Mouse (Mus musculus): ENCODE data around the gene Ret. TPM values are rescaled to one million over a fixed set of nuclear protein-coding genes. Genes with fewer than 3 reads are reported as not detected.

Gene Ret
- polyA plus RNA-seq, 2 experiments from 2014 or later, result 0.28 to 0.65 TPM

DNA sequence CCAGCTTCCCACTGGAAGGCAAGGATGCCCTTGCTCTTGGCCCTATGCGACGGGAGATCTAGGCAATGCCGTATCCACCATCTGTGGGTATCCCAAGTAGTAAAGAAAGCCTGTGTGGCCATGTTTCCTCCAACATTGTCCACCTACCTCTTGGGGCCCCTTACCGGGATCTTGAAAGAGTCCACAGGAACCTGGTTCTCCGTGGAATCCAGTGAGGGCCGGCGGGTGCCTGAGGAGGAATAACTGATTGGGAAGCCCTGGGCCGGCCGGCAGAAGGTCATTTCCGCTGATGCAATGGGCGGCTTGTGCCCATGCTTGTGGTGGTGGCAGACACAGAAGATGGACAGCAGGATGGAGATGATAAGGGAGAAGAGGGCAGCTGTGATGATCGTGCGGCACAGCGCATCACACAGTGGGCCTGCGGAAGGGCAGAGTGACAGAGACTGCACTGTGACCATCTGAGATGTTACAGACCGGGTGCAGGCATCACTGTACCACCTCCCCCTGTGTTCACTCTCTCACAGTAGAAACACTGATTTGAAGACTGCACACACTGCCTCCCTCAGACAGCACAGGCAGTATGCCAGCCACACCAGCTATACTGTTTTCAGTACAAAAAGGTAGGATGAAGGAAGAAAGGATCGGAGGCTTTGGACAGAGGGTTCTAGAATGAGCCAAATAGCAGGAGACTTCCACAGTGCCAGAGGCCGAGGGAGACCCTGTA, 24.1 kb downstream of the Ret start:
- no peak for ATAC-seq

DNA sequence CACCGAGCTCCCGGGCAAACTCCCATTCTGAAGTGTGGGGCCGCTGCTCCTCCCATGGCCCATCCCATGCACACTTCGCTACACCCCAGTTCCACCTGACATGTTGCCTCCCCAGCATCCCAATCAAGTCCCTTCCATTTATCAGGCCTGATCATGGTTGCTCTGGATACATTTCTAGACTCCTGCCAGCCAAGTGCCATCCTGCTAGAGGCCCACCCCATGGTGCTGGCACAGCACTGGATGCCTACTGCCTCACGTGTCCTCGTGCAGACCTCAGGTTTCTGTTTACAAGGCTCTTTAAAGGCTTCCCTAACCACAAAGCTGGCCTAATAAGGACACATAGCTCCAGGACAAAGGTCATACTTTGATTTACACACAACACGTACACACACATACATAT, 26.1 kb downstream of the Ret start:
- no peak for ATAC-seq

DNA sequence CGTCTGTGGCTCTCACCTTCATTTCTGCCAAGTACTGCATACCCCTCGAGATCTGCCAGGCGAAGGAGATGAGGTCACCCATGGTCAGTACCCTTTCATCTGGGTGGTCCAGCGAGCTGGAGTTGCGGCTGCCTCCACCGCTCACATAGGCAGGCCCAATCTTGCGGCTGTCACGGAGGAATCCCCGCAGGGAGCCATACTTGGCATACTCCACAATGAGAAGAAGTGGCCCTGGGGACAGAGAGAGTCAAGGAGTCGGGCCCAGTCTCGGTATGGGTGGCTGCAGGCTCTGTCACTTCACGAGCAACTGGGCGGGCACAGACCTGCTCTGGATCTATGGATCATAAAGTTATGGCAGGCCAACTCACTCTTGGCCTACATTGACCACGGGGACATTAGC, 29.4 kb downstream of the Ret start:
- no peak for ATAC-seq

DNA sequence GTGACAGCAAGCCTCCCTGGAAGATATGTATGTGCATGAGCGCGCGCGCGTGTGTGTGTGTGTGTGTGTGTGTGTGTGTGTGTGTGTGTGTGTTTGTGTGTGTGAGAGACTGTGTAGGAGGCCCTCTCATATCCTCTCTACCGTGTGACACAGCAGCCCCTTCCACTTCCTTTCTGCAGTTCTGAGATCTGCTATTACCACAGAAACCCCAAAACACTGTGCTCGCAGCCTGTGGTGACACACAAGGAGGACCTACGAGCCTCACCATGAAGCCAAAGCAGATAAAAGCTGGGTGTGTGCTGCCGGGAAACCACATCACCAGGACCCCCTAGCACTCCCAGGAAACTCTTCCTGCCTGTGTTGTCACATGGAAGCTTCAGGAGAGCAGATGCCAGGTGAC, 30.5 kb downstream of the Ret start:
- ATAC-seq, result peak; percentile 99

DNA sequence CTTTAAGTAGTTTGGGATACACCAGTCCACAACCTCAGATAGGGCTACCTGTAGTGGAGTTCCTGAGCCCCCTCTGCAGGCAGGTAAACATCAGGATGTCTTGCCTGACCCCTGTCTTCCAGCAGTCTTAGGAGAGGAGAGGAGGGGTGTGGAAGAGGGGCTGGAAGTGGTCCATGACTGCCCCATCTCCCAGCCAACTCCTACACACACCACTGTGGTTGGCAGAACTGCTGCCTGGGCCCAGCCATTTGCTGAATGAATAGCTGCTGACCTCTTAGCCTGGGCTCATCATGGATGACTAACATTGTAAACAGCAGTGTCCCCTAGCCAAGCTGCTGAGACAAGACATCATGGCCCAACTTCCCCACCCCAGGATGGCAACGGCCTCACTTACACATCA, 32.0 kb downstream of the Ret start:
- ATAC-seq, result no peak

DNA sequence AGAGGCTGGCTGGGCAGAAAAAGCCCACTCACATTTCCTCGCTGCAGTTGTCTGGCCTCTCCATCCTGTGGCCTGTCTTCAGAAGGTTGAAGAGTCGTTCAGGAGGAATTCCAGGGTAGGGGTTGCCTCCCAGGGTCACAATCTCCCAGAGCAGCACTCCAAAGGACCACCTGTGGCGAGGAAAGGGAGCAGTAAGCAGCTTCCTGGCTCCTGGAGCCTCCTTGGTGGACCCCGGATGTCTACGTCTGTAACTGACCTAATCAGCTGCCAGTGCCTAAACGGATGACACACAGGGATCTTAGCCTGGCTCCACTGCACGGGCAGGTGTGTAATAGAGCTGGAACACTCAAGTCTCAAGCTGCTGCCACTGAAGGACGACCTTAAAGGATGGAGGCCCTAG, 32.8 kb downstream of the Ret start:
- no peak for ATAC-seq

DNA sequence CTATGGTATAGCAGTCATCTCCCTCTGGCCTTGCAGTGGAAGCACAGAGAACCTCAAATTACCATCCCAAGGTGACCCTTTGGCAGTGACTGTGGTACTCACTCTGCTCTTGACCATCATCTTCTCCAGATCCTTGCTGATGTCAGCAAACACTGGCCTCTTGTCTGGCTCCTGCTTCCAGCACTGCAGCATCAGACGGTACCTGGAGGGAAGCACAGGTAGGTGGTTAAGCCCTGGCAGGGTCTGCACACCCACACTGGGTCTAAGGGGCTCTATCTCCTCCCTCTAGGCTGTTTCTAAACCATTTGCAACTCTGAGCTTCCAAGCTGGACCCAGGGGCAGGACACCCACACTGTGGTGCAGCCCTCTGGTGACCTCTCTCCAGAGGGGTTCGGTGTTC, 34.4 kb downstream of the Ret start:
- no peak for ATAC-seq

DNA sequence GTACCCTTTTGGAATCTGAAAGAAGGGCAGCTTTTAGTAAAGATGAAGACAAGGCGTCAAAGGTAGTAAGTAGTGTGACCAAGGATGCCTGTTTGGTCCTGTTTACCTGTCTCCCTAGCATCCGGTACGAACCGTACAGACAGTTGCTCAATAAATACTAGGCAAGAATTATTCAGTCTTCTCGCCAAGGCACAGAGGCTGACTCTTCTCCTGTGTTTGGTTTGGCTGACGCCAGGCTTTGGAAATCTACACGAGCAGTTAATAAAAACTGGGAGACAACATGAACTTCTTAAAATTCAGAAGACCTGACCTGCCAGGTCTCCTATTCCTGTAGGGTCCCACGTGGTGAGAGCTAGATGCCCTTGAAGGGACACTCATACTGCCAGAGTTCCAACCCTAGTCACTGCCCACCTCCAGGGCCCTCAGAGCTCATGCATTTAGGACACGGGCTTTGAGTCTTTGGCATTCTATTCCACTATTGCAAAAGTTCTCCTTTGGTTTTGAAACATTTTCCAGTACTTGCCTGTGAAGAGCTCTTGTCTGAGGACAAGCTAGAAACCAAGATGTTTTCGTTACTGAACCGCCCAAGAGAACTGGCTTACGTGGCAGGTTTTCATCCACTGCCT, 34.9 kb downstream of the Ret start:
- ATAC-seq, result no peak

DNA sequence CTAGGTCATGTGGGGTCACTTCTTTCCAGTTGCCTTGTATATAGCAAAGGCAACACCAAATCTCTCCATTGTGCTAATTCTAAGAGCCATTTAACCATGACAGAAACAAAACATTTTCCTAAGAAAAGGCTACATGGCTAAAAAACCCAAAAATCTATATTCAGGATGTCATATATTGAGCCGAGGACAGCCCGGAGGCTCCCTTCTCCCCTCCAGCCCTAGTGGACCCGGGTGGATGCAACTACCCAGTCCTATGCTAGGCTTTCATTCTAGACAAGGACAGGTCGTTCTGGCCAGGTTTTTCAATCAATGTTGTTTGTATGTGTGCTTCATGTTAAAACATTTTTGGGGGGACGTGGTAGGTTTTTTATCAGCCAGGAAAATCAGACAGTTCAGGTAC, 44.4 kb downstream of the Ret start:
- ATAC-seq, result no peak

DNA sequence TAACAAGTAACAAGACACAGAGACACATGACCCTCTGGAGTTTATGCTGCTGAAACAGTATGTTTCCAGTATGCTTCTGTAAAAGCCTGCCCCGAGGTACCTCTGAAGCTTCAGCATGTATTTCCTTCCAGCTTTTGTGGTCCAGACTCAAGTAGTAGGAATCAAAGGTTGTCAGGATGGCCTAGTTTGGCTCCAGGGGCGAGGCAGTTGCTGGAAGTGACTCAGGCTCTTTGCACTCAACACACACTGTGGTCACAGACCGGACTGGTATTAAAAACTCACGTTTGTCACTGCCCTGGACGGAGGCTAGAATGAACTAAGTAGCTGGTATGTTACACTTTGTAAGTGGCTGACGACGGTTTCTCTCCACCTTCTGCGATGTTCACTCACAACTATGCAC, 46.5 kb downstream of the Ret start:
- no peak for ATAC-seq

DNA sequence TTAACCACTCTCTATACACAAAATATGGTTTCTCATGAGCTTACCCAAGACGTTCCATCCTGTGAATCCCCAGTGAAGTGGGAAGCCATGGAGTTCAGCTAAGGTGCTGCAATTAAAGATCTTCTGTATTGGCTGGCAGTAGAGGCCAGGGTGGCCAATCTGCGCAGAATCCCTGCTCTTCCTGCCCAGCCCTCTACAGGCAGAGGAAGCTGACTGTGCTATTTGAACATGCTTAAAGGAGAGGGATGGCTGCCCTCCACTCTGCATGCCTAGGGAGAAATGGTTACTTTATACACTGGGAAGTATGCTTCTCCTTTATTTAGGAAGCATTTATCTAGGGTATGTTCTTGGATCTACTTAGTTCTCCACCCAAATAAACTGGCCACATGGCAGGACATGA, 47.0 kb downstream of the Ret start:
- ATAC-seq, result no peak

DNA sequence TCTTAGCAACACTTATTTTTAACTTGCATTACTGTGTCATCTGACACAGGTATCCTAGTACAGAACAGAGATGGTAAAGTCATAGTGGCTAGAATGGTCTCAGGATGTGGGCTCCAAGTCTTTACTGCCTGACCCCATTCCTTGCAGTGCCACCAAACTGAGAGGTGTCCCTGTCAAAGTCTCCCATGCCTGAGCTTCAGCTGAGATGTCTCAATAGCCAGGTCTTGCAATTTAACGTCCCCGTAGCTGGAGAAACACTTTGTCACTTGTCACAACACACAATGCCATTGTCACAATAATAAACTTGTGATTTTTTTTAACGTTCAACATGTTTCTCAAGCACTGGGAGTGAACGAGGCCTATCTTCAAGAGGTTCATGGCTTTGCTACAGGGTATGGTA, 47.4 kb downstream of the Ret start:
- no peak for ATAC-seq

DNA sequence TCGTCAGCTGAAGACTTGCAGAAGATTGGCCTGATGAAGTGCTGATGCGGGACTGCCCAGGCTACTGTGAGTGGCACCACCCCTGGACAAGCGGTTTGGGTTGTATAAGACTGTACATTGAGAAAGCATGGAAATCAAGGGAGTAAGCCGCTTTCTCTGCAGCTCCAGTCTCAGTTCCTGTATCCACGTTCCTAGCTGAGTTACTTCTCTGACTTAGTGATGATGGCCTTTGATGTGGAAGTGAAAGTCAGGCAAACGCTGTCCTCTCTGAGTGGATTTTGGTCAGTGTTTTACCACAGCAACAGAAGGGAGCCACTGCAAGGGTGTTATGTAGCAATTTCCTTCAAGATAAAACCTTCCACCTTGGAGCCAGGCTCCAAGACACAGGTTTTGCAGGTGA, 56.6 kb downstream of the Ret start:
- no peak for ATAC-seq

DNA sequence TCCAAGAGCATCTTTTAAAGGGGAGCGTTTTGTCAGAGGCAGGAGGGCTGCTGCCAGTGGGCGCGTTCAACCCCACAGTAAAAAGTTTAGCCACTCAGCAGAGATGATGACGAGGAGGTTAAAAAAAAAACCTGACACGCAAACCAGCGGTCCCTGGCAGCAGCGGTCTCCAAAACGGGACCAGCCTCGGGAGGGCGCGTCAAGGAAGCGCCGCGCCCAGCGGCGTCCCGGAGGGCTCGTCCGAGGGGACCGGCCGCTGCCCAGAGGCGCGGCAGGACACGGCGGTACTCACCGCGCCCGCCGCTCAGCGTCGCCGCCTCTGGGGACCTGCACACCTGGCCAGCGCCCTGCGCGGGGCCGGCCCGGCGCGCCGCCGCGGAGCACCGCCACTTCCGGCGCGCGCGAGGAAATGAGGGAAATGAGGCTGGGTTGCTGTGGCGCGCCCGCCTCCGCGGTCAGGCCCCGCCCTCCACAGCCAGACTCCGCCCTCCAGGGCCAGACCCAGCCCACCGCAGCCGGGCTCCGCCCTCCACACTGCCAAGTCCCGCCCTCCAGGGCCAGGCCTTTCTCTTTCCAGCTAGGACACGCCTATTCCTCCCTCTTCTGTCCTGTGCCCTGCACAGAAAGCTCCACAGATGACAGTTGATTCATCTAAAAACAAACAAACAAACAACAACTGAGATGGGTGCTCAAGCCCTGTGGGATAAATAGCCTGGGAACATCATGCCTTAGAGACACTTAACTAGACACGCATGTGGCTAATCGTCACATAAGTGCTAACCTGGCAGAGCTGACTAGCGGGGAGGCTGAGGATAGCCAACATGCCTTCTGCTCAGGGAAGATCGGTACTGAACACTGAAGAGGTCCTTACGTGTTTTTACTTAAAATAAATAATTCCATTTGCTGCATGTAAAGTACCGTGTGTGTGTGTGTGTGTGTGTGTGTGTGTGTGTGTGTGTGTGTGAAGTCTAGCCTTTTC, 58.5 kb downstream of the Ret start, which contains the start of gene Csgalnact2:
Gene Csgalnact2, minus strand, starts transcription at position 410 of the 979 bp plus-strand sequence.
- peak; percentile 97 for ATAC-seq

DNA sequence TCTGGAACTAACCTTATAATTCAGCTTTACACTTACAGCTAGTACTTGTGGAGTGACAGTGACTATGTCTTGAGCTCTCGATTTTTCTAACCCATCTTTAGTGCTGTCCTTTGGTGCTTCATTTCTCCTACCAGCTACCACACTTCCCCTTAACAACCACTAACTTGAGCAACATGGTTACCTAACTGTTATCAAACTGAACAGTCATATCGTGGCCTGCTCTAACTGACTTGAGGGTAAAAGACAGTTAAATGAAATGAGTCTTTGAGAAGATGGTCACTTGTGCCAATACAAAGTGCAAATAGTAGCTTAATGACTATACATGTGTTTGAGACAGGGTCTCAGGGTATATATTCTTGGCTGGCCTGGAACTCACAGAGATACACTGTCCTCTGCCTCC, 60.4 kb downstream of the Ret start:
- ATAC-seq, result no peak

DNA sequence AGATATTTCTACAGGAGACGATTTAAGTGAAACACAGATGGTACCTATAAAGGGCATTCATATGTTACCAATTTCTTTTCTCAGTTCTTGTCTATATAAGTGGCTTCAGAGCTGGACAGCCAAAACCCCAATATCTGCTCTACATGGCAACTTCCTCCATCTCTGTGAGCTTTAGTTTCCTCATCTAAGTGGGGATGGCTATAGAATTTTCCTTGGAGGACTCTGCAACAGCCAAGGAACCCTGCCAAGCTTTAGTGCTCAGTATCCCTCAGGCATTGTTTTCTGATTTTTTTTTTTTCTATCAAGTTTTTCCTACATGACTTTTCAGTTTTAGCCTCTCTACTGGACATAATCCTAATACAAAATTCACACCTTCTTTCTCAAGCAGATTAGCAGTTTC, 63.1 kb downstream of the Ret start:
- ATAC-seq, result no peak

DNA sequence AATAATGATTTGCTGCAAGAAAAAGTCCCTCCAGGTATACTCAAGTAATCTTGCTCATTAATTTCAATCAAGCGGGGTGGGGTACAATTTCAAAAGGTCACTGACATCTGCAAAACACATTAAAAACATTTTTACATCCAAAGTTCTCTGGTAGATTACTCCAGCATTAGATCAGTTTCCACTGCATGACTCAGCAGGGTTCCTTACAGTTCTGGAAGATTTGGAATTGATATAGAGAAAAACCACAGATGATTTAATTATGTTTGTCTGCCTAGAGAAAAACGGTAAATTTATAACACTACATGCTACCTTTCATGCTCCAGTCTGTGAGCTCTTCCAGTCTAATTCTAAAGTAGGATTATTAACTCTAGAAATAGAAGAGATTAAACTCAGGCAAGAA, 67.5 kb downstream of the Ret start:
- ATAC-seq, result no peak

DNA sequence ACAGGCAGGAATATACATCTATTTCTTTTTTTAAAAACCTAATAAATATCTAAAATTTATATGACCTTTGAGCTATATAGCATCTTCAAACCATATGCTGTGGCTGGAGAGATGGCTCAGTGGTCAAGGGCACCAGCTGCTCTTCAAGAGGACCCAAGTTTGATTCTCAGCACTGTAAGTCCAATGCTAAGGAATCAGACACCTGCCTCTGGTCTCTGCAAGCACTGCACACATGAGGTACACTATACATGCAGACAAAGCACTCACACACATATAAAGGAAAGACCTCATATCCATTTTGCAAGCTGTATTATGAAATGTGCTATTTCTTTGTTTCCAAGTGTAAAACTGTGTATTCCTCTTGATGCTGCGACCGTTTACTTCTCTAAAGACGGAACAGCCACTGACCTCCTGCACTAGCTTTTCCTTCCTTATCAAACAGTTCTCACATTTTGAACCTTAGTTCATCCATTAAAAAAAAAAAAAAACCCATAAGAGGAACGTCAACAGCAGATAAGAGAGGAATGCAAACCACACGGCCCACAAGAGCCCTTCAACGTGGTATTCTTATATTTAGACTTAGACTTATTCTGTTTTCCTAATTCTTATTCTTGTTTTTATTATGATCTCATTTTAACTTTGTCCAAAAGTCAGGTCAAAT, 69.6 kb downstream of the Ret start:
- no peak for ATAC-seq

DNA sequence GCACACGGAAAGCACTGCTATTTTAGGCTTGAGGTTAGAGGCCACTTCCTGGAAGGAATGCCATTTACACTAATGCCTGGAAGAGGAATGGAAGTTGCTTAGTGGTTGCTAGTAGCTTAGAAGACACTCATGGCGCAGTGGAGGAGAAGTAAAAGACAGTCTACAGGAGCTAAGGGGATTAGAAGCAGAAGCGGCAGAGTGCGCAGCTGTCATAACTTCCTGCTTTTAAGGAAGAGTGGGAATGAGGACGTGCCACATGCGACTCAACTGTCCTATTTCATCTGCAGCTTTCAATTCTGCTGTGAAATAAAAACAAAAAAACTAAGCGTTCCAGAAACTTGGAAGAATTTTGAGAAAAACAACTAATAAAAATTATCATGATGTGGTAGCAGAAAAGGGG, 70.3 kb downstream of the Ret start:
- no peak for ATAC-seq

DNA sequence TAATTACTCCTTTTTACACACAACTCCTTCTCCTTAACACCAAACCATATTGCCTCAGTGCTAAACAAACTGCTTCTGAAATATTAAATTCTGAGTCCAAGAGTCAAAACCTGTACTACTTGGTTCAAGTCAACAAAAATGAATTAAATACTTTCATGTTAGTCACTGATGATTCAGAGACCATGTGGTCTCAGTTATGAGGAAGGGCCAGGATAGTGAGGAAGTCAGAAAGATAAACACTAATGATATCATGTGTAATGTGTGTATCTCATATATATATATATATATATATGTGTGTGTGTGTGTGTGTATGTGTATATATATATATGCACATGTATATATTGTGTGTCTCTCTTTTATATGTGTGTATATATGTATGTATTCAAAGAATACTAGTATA, 70.9 kb downstream of the Ret start:
- no peak for ATAC-seq

DNA sequence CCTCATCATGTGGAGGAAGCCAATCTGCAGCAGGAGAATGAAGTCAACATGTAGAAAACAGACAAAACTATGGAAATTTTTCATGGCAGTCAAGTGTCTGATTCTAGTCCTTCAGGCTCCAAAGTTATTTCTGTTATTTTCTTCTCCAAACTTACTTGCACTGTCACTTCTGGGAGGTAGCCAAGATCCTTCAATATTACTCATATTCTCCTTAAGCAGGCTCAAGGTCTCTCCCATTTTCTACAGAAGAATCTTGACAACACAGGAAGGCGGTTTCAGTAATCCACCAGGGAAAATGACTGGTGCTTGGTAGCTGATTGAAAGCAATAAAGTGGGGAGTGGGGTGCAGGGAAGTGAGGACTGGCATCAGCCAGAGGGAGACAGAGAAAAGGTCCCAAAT, 74.8 kb downstream of the Ret start:
- ATAC-seq, result no peak

DNA sequence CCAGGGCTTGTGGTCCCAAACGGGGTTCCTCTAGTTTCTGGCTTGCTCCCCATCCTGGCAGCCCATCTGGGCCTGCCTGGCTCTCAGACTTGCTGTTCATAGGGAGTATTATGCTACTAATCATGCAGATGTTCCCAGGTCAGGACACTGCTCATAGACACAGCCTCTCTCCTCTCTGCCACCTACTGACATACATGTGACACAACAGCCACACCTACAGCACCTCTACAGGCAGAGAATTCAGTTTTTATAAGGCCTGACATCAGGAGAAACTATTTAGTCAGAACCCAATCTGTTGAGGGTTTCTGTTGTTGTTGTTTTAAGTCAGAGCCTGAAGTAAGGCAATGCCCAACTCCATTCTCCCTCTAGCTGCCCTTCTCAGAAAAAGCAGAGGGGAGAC, 85.7 kb downstream of the Ret start:
- no peak for ATAC-seq

All from CD4-positive, CD25-positive, alpha-beta regulatory T cell, adult 4 months (primary cell).